Mouse (Mus musculus) ES-E14 (cell line): ENCODE results near the gene Dnajc10.

Source experiments
- CHD2 ChIP-seq: IDR thresholded peaks from 2 replicates; pipeline ENCODE4 v1.6.1; 2014; ENCODE audit warnings: mild to moderate bottlenecking, low read depth, low read length, inconsistent platforms
- ZNF384 ChIP-seq: IDR thresholded peaks from 2 replicates; pipeline ENCODE4 v1.6.1; 2012; ENCODE audit warnings: low read depth, low read length, inconsistent platforms

GRCm38 (mm10) chr2:80268053-80268452 lies 47.2 kb upstream of the Dnajc10 start:
- TF ChIP-seq CHD2: no peak
- no peak for TF ChIP-seq ZNF384
